Mouse (Mus musculus): ENCODE data around the gene Hif3a.

Gene Hif3a

DNA sequence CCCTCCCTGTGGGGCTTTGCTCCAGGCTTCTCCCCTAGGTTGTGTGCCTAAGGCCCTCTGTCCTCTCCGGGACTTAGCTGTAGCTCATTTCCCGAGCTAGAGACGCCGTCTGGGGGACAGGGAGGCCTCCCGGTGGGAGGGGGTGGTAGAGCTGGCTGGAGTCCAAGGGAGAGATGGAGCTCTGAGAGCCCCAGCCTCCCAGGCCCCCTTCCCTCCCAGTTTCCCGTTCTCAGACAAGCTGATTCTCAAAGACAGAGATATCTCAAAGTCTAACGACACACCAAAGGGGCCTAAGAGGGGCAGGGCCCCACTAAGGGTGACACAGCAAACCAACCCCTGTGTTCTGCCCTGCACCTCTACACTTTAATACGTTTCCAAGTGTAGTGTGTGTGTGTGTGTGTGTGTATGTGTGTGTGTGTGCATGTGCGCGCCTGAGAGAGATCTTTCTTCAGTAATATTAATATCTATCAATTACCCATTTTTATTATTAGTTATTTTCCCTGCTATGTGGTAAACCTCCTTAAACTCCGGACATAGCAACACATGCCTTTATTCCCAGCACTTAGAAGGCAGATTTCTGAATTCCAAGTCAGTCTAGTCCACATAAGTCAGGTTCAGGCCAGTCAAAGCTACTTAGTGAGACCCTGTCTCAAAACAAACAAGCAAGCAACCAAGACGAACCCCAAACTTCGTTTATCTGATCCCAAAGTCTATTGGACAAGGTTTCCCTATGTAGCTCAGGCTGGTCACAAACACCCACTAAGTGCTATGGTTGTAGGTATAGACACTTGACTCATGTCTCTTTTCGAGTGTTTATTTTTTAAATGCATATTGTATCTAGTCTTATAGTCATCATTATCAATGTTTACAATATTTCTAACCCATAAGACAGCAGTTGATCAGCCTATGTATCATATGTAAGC, 5.4 kb downstream of the Hif3a start:
- no peak for DNase-seq (ENCODE audit: extremely low spot score, low read depth, low spot score)

DNA sequence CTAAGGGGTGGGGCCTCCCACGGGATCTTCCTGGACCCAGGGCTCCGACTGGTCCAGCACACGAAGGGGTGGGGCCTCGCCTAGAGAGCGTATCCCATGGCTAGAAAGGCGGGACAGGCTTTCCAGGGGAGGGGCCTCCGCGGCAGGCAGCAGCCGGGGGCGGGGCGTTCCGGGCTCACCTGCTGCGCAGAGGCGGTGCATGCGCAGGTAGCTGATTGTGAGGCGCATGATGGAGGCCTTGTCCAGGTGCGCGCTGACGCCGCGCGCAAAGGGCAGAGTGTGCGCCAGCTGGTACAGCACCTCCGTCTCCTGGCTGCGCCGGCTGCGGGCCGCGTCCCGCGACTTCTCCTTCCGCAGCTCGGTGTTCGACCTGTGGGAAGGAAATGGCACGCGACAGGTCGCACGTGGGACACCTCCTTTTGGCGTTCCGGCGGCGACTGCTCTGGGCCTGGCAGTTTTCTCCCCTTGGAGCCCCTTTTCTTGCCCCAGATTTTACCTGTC, 6.1 kb downstream of the Hif3a start:
- no peak for DNase-seq (ENCODE audit: extremely low spot score, low read depth, low spot score)

DNA sequence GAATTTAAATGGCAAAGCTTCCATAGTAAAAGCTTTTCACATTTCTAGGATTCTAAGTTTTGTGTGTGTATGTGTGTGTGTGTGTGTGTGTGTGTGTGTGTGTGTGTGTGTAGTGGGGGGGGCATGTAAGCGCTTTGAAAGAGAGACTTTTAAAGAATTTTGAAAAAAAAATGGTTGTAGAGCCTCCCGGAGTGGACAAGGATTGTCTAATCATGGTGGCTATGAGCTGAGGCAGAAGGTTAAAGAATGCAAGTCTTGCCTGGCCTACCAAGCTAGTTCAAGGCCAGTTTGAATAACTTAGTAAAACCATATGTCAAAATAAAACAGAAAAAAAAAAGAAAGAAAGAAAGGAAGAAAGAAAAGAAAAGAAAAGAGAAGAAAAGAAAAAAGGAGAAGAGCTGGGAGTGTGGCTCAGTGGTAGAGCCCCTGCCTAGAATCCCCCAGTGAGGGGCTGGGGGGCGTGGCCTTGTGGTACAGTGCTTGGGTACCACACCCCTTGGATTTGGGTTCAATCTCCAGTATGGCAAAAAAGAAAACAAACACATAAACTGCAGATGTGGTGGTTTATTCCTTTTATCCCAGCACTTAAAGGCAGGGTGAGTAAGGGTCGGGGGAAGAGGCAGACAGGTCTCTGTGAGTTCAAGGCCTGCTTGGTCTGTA, 6.8 kb downstream of the Hif3a start:
- DNase-seq (ENCODE audit: extremely low spot score, low read depth, low spot score) = no peak

DNA sequence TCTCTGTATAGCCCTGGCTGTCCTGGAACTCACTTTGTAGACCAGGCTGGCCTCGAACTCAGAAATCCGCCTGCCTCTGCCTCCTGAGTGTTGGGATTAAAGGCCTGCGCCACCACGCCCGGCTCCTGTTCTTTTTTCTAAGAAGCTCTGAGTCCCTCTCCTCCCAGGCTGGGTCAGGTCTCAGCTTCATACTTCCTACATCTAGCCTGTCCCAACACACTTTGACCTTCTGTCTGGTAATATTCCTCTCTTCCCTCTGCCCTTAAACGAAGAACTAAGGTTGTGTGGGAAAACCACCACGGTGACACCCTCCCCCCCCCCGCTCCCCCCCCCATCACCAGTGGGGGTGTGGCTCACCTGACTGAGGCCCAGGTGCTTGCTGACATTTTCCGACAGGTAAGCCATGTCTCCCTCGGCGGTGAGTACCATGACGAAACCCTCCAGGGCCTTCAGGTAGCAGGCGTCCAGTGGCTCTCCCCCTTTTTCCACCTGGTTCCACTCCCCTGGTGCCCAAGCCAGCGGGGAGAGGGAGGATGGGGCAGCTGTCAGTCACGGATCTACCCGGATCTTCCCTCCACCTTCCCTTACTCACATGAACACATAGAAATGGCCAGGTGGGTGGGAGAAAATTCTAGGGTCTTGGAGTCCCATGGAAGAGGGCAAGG, 7.8 kb downstream of the Hif3a start:
- DNase-seq (ENCODE audit: extremely low spot score, low read depth, low spot score) = no peak

DNA sequence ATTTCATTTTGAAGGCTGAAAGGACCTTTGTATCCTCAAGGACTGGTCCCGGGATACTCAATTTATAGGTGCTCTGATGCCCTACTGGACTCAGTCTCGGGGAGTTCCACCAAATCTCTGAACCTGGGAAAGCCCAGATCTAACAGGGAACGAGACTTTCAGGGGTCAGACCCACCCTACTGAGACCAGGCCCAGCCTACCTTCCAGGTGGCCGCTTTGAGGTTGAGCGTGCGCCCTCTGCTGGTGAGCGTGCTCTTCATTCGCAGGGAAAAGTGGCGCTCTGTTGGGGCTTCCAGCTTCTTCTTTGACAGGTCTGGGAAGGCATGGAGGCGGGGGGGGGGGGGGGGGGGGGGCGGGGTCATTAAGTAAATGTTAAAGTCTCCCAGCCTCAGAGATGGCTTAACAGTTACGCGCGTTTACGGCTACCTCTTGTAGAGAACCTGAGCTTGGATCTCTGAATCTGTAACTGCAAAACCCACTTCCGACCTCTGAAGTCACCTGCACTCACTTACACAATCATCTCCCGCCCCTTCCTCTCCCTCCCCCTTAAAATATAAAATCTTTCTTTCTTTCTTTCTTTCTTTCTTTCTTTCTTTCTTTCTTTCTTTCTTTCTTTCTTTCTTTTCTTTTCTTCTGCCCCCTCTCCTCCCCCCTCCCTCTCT, 11.2 kb downstream of the Hif3a start:
- peak; percentile 49 for DNase-seq (ENCODE audit: extremely low spot score, low read depth, low spot score)

DNA sequence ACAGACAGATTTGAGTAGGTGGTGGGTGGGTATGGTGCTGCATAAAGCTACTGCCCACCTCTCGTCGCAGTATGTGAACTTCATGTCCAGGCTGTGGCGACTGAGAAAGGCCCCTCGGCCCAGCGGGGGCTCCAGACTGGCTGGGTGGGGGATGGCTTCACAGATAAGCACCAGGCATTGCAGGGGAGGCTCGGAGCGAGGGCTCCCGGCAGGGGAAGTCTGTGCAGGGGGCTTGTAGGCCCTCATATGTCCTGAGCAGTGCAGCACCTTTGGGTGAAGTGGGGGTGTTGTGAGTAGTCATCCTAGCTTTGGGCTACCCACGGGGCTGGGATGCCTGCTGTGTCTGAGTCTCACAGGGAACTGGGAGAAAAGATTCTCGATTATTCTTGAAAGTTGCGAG, 11.7 kb downstream of the Hif3a start:
- no peak for DNase-seq (ENCODE audit: extremely low spot score, low read depth, low spot score)

DNA sequence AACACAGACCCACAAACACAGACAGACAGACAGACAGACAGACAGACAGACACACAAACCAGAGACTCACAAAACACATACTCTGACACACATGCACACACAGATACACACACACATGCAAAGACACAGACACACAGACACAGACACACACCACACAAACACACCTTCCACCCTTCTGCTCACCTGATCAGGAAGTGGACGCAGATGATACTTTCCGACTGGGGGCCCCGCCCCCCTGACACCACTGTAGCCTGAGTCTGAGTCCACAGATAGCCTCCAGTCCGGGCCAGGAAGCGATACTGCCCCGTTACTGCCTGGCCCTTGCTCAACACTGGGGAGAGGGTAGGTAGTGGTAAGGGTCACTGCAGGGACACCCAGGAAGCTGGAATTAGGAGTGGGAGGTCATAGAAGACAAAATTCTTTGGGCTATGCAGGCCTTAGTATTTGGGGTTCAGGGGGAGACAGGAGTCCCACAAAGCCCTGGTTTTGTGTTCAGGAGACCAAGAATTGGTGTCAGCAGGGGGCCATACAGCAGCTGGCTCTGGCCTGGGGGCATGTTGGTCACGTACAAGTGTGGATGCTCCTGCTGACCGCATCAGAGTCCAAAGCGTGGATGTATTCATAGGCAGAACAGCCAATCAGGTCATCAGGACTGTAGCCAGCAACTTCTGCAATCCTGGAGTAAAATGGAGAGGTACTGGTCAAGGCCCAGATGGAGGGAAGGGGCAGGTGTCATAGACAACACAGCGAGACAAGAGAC, 13.6 kb downstream of the Hif3a start:
- DNase-seq (ENCODE audit: extremely low spot score, low read depth, low spot score) = no peak

DNA sequence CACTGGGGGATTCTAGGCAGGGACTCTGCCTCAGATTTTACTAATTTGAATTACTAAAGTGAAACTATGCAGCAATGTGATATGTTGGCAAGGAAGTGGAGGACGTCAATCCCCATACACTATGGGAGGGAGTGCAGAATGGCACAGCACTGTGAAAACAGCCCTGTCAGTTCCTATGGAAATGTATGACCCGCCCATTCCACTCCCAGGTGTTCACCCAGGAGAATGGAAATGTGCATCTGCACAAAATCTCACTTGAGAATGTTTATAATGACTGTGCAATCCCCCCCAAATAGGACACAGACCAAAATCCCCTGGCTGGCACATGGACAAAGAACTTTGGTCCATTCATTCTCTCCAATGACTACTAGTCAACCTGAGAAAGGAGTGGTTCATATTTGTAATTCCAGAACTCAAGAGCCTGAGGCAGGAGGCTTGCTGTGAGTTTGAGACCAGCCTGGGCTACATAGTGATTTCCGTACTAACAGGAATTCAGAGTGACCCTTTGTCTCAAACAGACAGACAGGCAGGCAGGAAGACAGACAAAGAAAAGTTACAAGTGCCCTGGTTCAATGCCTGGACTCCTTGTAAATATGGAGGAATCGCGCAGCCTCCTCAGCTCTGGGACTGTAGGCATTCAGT, 15.1 kb downstream of the Hif3a start:
- no peak for DNase-seq (ENCODE audit: extremely low spot score, low read depth, low spot score)

DNA sequence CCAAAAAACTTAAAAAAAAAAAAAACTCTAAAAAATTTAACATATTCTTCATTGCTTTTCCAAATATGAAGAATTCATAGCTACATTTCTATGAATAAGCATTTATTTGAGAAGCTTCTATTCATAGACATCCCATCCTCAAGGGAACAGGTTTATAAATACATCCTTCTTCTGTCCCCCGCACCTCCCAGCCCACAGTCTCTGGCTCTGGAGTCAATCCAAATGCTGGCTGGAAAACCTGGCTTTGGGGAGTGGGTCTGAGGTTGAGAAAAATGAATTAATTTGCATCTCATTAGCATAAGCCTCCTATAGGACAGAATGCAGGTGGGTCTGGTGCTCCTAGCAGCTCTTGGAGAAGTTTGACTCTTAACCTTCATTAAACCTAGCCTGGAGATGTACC, 16.5 kb downstream of the Hif3a start:
- DNase-seq (ENCODE audit: extremely low spot score, low read depth, low spot score) = no peak

DNA sequence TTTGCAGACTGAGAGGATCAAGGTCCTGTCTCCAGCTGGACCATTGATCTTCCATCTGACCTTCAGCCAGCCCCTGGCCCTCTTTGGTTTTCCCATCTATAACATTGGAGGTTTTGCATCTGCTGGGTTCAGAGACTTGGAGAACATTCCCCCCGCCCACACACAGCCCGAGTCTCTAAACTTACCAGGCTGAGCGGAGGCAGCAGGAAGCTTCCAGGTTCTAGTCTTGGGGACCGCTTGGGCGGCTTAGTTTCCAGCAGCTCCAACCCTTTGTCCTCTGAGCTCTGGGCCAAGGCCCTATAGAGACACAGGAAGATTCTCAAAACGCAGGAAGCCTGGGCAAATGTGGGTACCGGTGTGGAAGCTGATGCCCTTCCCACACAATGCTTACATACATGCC, 22.9 kb downstream of the Hif3a start:
- DNase-seq (ENCODE audit: extremely low spot score, low read depth, low spot score) = no peak

DNA sequence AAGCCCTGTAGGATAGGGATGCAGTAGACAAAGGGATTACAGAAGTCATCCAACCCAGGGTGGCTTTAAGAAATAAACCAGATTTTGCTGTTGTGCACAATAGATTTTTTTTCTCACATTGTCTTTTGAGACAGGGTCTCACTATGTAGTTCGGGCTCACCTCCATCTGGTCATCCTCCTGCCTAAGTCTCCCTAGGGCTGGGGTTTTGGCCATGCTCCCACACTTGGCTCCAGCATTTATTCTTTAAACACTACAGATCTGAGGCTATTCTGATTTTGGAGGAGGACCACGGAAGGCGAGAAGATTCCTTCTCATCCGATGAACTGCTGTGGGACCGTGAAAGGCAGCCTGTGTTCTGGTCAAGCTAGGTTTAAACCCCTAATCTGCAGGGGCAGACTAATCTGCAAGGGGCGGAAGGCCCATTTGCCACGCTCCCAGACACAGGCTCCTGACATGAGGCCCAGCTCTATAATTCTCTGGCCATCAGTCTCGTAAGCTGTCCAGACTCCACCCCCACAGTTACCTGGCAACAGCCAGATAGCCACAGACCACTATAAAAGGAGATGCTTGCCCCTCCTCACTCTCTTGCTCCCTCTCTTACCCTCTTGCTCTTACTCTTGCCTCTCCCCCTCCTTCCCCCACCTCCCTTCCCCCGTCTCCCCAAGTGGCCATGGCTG, 24.1 kb downstream of the Hif3a start:
- DNase-seq (ENCODE audit: extremely low spot score, low read depth, low spot score) = no peak

DNA sequence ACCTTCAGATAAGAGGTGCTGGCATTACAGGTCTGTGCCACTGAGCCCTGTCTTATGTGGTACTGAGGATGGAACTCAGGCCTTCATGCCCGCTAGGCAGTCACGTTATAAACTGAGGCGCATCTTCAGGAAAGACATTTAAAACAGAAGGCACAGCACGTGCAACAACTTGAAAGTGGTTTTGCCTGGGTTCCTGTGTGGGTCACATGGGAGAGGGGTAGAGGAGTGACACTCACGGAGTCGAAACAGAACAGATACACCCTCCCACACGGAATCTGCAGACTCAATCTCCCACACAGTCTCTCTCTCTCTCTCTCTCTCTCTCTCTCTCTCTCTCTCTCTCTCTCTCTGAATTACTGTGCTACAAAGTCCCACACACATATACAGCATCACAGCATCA, 32.0 kb downstream of the Hif3a start:
- no peak for DNase-seq (ENCODE audit: extremely low spot score, low read depth, low spot score)

DNA sequence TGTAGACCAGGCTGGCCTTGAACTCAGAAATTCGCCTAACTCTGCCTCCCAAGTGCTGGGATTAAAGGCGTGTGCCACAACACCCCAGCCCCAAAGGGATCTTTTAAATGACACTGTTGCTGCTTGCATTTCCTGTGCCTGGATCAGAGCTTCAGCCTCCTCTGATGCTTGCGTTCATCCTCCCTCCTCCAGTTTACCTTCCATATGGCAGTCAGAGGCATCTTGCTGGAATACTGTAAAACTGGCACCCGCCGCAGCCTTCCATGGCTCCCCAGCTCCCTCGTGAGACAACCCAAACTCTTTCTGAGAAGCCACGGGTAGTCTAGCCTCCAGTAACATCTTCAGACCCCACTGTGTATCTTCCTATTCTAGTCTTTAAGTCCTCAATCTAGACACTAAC, 33.3 kb downstream of the Hif3a start:
- no peak for DNase-seq (ENCODE audit: extremely low spot score, low read depth, low spot score)

DNA sequence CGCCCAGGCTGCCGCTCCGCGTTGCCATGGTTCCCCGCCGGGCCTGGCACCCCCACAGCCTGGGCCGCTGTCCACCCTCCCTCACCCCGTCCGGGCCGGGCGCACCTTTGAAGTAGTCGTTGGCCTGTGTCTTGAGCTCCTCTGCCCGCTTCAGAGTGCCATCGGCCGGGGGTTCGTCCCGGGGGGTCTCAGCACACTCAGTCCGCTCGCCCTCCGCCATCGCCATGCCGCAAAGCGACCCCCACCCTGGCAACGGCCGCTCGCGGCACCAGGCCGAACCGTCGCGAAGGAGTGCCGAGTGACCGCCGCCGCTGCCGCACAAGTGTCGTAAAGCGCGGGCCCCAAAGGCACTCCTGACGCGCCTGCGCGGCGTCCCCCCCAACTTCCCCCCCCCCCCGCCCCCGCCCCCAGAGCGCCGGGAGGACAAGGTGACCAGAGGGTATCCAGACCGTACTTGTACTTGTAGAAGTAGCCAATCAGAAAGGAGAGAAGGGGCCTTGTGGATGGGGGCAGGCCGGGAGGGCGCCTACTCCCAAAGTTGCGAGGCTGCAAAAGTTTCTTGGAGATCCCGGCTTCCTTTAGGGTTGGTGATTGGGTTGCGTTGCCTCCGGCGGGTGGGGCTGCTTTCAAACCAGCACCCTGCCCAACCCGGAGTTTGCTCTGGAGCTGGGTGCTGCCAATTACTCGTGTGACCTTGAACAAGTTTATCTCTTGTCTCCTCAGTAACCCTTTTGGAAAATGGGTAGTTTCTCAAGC, 34.5 kb downstream of the Hif3a start, which contains the start of gene Ppp5c:
TSS of gene Ppp5c (minus strand) at position 337 of the 756 bp plus-strand sequence.
- peak; percentile 20 for DNase-seq (ENCODE audit: extremely low spot score, low read depth, low spot score)

DNA sequence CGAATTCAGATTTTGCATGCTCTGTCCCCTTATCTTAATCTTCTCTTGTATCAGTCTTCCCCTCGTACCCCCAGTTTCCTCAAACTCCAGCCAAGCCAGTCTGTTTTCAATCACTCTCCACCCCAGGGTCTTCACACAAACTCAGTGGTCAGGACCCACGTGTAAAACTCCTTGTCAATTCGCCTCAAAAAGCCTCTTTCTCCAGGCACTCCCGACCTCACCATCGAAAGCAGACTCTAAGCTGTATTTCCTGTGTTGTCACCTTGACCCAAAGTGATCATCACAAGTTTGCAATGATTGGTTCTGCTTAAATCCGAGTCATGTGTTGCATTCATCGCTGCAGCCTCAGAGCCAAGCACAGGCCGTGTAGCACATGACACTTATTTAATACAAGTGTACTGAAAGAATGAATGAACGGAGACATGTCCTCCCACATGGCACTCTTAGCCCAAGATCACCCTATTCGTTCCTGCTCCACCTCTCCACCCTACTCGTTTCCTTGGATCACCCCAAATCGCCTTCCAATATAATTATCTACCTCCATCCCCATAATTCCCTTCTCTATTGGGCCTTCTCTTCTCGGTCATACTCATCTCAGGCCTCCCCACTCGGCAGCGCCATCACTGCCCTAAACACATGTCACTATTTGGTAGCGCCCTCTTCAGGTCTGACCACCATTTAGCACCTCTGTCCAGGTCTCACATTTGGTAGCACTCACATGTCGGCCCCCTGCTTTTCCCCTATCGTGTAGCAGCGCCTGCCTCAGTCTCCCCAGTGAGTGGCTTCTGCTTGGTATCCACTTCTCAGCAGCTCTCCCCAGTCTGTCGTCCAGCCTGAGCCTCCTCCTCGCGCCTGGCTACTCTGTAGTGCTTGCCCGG, 35.3 kb downstream of the Hif3a start:
- peak; percentile 46 for DNase-seq (ENCODE audit: extremely low spot score, low read depth, low spot score)

DNA sequence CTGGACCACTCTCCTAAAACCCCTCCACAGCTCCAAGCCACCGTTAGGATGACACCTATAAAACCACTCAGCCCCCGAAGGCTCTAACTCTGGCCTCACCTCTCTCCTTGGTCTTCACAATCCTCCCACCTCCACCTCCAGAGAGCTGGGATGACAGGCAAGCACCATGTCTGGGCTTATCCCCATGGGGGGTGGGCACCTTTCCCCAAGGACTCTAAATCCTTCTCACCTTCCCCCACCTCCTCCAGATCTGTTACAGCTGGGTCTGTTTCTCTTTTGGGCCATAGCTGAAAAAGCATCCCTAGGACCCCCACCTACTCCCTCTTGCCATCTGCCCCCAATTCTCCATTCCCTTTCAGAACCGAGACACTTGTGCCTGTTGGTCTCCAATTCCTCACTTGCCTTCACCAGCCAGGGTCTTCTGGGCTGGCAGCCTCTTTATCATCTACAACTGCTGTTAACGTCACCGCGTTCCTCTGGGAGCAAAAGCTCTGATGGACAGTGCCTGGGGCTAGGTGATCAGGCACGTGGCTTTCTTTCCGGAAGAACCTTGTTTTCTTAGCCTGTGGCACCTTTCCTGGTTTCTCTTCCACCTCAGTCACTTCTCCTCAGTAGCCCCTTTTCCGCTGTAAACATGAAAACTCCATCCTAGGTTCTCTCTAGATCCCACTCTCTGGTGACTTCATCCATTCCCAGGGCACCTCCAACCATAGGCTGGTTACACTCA, 36.2 kb downstream of the Hif3a start:
- no peak for DNase-seq (ENCODE audit: extremely low spot score, low read depth, low spot score)

DNA sequence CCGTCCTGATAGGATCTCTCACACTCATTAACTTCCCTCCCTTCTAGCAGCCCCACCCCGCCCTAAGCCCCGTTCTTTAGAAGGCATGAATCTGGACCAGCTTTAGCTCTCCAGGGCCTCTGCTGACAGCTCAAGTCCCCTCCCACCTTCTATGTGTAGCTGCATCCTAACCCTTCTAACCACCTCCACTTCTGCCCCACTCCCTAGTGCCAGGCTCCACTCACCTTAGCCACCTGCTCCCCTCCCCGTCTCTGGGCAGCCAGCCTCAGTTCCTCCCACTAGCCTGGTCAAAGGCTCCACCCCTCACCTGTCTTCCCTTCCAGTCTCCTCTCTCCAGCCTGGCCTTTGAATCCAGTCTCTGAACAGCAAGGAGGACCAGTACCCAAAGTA, 36.7 kb downstream of the Hif3a start:
- DNase-seq (ENCODE audit: extremely low spot score, low read depth, low spot score) = no peak

Measured in hindlimb bud, embryonic 11.5 days (tissue).